Mouse (Mus musculus) mature B cell (primary cell): ENCODE measurements at regions not wholly inside any gene's neighbourhood (a gene's known extent, or its start where the extent isn't known, plus 50 kb on each side); places are given as distances from the start of the nearest gene placed in this dataset.

Experiments
- in situ Hi-C: fragments of 300-500 bp; cut with MboI; formaldehyde crosslinking; loops from 2 replicates; pipeline ENCODE4 v1.14.3; 2019

GRCm38 (mm10) chr12:26244701-26245100, 170.4 kb downstream of the Rnf144a start:
- in situ Hi-C loops = no loop called here

- in situ Hi-C loops = no loop called here
Observed at GRCm38 (mm10) chr12:26227557-26228020, 187.5 kb downstream of the Rnf144a start.

GRCm38 (mm10) chr12:26226363-26226762, 188.7 kb downstream of the Rnf144a start:
- in situ Hi-C loops = no loop called here

- in situ Hi-C loops = no loop called here
Observed at GRCm38 (mm10) chr12:26212447-26212846, 202.6 kb downstream of the Rnf144a start.

DNA sequence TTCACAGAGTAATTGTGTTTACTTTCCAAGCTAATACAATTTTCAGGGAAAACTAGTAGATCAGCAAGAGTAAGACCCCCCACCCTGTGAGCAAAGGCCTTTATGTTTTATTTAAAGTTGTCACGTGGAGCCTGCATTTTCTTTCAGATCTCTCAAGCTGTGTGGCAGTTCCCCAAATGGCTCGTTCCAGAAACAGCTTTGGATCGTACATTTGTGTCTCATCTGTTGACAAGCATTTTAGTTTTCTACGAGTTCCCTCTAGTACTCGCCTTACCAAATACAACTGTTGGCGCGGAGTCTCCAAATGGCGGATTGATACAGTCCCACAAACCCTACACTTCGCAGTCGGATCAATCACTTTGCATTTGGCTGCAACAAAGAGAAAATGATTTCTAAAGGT, 203.6 kb downstream of the Rnf144a start:
- in situ Hi-C loops = no loop called here

GRCm38 (mm10) chr12:26206751-26207150, 208.3 kb downstream of the Rnf144a start:
- in situ Hi-C loops = no loop called here

DNA sequence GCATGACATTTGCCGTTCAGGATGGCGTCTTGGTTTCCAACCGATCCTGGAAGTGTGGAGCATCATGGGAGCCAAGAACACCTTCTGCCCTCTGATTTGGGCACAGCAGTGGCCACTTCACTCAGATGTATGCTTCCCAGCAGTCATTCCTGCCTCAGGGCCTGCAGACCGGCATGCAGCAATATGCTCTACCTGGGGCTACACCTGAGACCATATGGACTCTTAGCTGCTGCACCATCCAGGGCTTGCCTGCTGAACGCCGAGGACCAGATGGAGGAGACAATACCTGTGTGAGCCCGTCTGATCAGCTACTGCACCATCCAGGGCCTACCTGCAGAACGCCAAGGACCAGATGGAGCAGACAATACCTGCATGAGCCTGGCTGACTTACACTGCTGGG, 209.0 kb downstream of the Rnf144a start:
- in situ Hi-C loops = no loop called here

GRCm38 (mm10) chr12:26191982-26192576, 223.0 kb downstream of the Rnf144a start:
- in situ Hi-C loops = no loop called here

DNA sequence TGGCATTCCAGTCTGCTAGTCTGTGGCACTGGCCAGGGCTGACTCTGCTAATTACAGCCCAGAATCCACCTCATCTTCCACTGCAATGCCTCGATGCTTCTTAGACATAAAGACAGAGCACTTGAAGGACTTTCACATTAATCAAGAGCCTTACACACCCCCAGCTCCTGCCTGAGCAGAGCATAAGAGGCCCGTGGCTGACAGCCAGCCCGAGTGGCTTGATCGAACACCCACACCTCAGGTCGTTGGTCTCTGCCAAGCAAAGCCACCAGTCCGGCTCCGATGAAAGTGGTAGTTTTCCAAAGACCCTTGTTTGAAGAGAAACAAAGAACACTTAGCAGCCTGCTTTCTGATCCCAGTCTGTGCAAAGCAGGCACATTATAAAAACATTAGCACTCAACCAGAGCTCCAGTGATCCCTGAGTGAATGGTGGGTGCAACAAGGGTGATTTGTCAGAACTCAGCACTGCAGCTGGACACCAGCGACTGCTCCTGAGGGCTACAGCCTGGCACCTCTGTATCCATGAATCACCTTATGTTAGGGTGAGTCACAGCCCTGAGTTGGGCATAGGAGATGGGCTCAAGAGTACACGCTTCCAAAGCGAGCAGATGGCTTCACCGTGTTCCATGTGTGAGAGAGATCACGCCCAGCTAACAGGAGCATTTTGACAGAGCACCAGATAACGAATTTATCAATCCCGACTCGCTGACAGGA, 223.6 kb downstream of the Rnf144a start:
- in situ Hi-C loops = no loop called here

DNA sequence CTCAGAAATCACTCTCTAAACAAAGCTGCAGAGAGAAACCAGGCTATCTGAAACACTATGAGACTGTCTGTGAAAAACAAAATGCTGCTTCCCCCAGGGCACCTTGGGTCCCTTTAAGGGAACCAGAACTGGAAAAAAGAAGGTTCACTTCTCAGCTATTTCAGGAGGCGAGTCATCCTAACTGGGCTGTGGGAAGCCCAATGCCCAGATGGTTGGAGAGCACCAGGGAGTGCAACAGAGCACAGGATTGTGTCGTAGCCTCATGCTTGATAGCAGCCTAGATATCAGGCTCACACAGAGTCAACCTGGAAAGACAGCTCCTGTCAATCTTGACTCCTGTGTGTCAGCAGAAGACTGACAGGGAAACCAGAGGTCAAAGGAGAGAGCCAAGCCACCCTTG, 226.1 kb downstream of the Rnf144a start:
- in situ Hi-C loops = no loop called here

DNA sequence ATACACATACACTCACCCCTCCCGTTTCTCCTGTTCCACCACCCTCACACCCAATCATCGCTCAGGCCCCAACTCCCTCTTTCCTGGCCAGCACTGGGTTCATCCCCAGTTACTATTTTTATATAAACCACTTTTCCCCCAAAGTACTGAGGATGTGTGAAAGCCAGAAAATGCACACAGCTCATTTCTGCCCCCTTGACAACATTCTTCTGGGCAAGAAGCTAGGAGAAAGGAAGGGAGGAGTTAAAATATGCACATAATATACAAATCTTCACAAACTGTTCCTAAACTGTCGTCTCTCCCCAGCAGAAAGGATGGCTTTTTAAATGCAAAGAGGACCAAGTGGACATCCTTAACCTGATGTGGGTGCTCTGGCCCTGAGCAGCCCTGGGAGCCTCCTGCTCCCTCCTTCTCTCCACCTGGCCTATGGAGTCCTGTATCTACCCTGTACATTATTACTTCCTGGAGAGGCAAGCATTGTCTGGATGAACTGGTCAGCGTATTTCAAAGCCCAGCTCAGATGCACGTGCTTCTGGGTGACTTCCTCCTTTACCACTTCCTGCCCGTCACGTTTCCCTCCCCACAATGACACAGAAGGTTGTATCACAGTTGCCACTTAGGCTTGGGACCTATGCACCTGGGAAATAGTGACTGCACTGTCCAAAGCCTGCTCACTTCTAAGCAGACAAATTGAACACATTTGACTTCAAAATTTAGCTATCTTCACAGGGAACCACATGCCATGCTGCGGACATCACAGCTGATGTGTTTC, 227.8 kb downstream of the Rnf144a start:
- in situ Hi-C loops = no loop called here

DNA sequence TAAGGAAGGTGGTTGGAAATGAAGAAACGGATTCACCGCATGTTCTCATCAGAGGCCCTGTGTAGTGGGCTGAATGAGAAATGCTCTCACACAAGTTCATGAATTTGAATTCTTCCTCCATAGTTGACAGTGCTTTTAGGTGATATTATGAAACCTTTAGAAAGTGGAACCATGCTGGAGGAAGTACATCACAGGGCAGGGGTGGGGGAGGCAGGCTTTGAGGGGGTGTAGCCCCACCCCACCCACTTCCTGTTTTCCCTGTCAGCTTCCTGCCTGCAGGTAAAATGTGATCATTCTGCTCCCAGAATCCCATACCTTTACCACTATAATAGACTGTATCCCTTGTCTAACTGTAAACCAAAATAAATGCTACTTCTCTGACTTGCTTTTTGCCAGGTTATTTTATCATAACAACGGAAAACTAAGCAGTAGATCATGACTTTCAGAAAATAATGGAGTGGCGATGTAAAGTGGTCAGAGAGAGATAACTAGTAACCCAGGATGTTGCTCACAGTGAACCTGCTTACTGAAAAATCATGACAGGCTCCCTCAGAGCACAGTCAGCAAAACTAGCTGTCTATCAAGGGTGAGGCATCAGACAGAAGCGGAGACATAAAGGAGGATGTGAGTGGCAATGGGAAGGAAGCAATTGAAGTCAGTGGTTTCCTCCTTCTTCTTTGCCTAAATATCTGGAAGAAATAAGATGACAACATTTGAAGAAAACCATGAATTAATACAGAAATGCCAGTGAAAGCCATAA, 230.2 kb downstream of the Rnf144a start:
- in situ Hi-C loops = no loop called here

DNA sequence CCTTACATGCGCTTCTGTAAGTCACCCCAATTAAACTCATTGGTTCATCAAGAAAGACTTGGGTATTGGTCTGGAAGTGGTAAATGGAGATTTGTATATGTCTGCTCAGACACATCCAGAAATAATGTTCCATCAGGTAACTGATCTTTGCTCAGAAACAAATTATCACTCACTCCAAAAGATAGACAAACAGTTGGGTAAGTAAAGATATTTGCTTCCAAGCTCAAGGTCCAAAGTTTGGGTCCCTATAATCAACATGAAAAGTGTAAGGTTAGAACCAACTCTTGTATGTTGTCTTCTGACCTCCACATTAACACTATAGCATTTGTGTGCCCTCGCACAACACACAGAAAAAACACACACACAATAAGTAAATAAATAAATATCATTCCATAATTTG, 232.0 kb downstream of the Rnf144a start:
- in situ Hi-C loops = no loop called here

DNA sequence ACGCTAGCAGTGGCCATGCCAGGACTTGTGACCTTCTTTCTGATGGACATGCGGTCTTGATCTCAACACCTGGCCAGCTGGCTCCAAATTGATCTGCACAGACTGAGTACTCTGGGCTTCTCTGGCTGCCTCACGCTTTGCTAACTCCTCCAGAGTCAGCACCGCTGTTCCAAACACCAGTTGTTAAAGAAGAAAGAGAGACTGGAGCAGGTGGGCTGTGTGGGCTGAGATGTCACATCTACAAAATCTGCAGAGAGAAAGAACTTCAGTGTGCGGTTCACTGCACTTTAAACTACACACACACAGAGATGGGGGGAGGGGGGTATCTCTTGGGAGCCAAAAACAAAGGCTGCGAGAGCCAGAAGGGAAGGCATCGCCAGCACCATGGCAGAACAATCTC, 234.2 kb downstream of the Rnf144a start:
- in situ Hi-C loops = no loop called here

GRCm38 (mm10) chr12:26176231-26176662, 238.8 kb downstream of the Rnf144a start:
- in situ Hi-C loops = no loop called here

GRCm38 (mm10) chr12:26163416-26163815, 251.6 kb downstream of the Rnf144a start:
- in situ Hi-C loops = no loop called here

GRCm38 (mm10) chr12:26160861-26161615, 254.0 kb downstream of the Rnf144a start:
- in situ Hi-C loops = no loop called here

DNA sequence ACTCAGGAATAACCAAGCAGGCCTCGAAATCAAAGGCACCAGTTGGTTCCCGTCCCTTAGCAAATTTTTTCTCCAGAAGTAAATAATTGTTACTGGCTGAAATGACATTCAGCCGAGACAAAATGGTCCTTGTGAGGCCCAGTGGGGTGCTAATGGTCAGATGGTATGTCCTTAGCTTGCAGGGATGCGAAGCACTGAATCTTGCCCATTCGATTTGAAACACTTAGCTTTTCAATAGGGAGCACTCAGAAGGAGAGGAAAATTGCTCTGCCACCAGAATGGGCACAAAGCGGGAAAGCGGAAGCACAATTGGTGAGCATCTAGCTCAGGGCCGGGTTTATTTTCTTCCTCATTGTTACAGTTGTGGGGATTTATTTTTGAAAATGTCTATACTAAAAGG, 262.1 kb downstream of the Rnf144a start:
- in situ Hi-C loops = no loop called here

DNA sequence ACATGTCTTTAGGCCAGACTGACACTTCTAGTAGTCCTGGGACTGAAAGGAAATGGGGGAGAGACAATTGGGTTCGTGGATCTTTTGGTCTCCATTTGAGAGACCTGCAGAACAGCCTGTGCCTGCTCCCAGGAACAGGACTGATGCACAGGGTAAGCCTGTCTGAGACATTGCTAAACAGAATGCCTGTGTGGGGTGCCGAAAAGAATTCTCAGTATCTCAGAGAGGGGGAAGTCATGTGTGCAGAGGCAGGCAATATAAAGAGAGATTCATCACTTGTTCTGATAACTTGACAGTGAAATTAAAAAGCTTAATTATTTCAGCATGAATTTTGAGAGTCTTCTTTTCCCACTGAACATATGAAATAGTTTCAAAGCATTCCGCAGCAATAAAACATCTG, 268.7 kb downstream of the Rnf144a start:
- in situ Hi-C loops = no loop called here

DNA sequence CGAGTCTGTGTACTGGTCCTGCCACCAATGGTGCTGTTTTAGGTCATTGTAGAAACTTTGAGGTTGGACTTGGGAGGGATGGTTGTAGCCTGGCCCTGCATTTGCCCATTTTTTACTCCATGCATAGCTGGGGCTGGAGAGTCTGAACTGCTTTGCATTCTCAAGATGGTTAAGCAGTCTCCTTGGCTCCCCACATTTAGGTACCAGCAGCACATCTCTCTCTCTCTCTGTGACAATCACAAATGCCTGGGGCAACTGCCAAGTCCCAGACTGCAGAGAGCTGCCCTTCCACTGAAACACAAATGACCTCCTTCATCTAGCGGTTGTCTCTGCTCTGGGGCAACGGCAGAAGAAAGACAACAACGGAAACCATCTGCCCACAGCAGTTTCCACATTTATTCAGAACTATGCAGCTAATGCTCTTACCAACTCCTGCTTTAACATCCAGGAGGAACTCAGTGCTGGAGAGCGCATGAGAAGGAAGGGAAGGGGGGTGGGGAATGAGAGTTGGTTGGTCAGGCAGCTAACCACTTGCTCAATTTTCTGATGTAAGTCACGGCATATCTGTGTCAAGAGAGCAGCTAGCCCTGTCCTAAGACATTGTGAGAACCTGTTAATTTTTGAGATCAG, 269.9 kb downstream of the Rnf144a start:
- in situ Hi-C loops = no loop called here

DNA sequence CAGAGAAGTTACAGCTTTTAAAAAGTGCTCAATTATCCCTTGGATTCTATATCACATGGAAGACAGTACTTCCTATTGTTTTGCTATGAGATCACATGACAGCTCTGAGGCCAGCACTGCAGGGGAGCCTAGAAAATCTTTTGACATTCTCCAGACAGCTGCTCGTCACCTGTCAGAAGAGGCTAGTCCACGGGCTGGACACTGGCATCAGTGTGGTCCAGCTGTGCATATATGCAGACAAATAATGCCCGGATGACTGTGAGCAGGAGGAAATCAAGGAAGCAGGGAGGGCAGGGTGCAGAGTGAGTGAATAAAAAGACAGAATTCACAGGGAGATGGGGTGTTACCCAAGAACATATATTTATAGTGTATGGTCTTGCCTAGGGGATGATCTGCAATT, 270.4 kb downstream of the Rnf144a start:
- in situ Hi-C loops = no loop called here
